Mouse (Mus musculus): ENCODE results near the gene Dtl.
"Not testable (repeated sequence)": the region's sequence is repeated elsewhere in the genome, so short reads cannot be mapped to it uniquely, and the experiment has no call there.

Gene Dtl

GRCm38 (mm10) chr1:191518911-191519310, 56.4 kb downstream of the Dtl start:
- DNase-seq (ENCODE audit: low read depth), result no peak

DNA sequence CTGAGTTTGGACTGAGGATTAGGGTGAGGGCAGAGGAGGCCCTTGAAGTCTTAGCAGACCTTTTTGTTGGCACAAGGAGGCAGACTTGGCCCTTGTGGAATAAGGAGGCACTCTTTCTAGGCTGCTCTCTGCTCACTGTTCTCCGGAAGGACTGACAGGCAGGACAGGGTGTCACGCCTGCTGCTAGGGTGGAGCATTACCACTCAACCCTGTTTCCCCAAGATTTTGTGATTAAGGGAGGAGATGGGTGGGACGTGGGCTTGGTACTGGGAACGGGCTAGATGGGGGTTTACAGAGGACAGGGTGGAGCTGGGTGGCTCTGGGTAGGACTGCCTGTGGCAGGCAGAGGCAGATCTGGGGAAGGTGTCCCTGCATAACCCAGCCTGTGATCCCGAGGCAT, 57.4 kb downstream of the Dtl start:
- peak; percentile 37 for DNase-seq (ENCODE audit: low read depth)

GRCm38 (mm10) chr1:191517056-191517455, 58.3 kb downstream of the Dtl start:
- DNase-seq (ENCODE audit: low read depth), result no peak

GRCm38 (mm10) chr1:191516351-191516750, 59.0 kb downstream of the Dtl start:
- DNase-seq (ENCODE audit: low read depth), result not testable (repeated sequence)

DNA sequence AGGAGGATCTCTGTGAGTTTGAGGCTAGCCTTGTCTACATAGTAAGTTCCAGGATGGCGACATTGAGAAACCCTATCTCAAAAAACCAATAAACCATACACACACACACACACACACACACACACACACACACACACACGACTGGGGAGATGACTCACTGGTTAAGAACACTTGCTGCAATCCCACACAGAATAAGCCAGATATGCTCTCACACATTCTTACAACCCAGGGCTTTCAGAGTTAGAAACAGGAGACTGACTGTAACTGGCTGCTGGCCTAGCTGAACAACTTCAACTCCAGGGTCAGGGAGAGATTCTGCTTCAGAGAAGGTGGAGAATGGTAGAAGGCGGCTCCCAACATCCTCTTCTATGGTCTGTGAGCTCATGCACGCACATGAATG, 62.1 kb downstream of the Dtl start:
- no peak for DNase-seq (ENCODE audit: low read depth)

DNA sequence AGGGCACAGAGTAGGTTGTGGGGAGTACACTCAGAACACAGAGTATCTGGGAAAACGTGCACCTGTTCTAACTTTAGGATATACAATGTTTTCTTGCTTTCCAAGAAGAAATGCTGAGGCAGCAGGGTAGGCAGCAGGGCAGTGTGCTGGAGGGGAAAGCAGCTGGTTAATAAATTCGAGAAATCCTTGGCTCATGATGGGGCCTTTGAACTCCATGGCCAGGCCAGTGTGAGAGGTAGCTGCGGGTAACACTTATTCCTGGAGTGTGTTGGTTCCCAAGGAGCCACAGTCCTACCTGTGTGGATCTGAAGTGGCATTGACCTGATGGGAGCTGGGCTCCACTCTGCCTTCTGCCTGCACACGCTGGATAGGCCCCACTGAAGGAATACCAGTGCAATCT, 63.0 kb downstream of the Dtl start:
- no peak for DNase-seq (ENCODE audit: low read depth)

GRCm38 (mm10) chr1:191511503-191511902, 63.8 kb downstream of the Dtl start:
- no peak for DNase-seq (ENCODE audit: low read depth)

DNA sequence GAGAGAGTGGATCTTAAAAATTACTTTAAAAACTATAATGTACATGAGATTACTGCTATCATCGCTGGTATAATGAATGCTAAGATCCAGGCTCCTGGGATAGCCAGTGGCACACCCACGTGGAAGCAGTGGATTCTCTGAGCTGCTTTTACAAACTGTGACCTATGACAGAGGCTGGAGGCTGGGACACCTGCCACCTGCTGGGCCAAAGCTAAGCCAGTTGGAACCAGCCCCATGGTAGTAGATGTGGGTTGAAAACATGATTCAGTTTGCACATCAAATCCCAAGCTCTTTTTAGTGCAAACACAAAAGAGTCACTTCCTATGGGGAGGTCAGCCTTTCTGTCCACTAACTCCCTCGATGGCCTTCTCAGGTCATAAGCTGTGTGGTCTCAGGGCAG, 65.5 kb downstream of the Dtl start:
- no peak for DNase-seq (ENCODE audit: low read depth)

DNA sequence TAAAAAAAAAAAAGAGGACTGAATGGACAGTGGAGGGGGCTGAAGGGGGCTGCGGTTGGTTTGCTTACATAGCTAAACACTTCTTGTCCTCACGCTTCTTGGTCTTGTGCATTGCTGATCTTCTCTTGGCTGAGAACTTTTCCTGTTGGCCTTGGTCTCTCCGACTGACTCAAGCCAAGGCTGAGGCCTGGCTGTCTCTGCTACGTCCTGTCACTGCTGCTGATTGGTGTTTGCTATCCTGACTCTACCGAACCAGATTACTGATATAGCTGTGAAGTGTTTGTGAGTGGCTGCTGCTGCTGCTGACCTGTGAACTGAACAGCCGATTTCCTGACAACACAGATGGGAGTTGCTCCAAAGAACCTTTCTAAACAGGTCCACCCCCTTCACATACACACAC, 66.2 kb downstream of the Dtl start:
- no peak for DNase-seq (ENCODE audit: low read depth)

GRCm38 (mm10) chr1:191506791-191507190, 68.6 kb downstream of the Dtl start:
- DNase-seq (ENCODE audit: low read depth), result no peak

DNA sequence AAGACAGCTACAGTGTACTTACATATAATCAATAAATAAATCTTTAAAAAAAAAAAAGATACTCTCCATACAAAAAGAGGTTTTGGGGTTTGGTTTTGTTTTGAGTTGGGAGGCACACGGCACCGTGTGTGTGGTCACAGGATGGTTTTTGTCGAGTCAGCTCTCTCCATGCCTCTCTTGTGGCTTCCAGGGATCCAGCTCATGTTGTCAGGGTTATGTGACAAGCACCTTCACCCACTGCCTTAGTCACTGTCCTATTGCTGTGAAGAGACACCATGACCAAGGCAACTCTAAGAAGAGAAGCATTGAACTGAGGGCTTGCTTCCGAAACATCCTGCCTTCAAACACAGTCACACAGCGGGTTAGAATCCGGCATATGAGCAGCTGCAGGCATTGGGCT, 75.7 kb downstream of the Dtl start:
- no peak for DNase-seq (ENCODE audit: low read depth)

DNA sequence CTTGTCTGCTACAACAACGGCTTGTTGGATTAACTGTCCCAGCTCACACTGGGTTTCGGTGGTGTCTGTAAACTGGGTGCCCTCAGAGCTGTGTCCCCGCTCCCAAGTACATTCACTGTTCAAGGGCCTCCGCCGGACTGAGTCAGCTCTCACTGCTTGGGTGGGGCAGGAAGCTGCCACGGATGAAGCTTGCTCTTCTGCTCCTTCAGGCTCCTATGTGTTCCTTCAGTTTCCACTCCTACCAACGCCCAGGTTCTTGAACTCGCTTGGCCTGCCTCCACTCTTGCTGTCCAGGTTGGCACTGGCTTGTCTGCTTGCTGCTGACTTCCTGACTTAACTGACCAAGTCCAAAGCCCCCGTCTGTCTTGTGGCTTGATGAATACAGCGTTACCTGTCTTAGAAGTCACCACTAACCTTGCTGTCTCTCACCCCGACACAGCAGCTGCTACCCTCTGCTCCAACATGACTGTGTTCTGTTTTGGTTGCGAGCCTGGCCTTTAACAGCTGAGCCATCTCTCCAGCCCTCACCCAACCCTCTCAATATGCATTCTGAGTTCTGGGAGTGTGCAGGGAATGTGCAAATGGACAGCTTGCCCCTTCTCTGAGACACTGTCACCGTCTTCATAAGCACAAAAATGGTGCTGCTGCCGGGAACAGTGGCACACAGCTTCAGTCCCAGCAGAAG, 76.9 kb downstream of the Dtl start:
- DNase-seq (ENCODE audit: low read depth), result no peak

GRCm38 (mm10) chr1:191496676-191497075, 78.7 kb downstream of the Dtl start:
- DNase-seq (ENCODE audit: low read depth), result no peak

DNA sequence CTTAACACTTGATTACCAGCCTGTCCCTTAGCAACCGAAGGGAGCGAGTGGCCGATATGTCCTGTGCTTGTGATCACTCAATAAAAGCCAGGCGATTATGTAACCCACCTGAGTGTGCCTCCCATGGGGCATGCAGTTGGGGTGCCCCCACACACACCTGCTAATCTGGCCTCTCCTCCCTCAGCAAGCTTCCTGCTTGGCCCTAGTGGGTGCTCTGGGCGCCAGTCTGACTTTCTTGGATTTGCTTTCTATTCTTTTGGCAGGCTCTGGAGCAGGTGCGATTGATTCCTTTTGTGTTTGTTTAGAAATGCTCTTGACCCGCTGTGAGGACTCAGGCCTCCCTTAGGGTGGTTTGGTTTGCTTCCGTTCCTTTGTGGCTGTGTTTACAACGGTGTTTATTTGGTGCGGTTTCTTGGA, 80.3 kb downstream of the Dtl start:
- no peak for DNase-seq (ENCODE audit: low read depth)

- no peak for DNase-seq (ENCODE audit: low read depth)
Observed at GRCm38 (mm10) chr1:191494303-191494655, 81.1 kb downstream of the Dtl start.

DNA sequence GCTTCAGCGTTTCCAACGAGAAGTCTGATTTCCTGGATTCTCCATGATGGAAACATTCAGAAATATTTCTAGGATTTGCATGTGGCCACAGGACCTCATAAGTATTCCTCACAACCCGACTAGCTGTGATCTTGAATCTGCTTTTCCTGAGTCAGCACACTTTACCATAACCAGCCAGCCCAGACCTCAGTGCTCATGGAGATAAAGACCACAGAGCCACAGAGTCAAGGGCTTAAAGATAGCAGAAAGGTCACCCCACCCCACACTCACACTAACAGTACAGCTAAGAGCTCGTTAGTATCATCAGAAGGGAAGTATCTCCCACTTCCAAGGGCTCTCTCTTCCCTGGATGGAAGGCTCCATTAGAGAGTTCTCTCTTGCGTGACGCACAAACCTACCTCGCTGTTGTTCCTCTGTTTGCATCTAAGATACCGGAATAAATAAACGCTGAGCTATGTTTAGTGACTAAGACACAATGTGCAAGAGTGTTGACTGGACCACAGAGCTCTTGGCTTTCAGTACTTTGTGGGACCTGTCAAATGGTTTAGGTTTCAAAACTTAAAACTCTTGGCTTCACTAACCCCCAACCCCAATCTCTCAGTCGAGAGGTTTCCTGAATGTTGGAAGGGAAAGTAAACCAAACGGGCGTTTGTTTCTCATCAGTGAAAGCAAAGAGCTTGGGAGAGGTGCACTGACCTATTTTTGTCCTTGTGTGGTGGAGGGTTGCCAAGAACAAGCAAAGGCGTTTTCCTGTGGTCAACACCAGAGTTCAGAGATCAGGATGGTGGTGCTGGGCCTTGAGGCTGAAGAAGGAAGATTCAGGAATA, 81.7 kb downstream of the Dtl start:
- no peak for DNase-seq (ENCODE audit: low read depth)

GRCm38 (mm10) chr1:191490446-191490845, 84.9 kb downstream of the Dtl start:
- DNase-seq (ENCODE audit: low read depth), result no peak

Data from c-Kit-positive CD71-positive TER-119-negative erythroid progenitor cells, embryonic 14.5 days (primary cell).